Mouse (Mus musculus) testis, adult 2 months (tissue): ENCODE results near the gene Stra6.

Experiments used
- CTCF ChIP-seq: fragments of 200-500 bp; IDR thresholded peaks from 2 replicates; pipeline ENCODE4 v1.5.1; 2012; ENCODE audit warnings: low read depth, mild to moderate bottlenecking, inconsistent platforms, low read length, moderate library complexity; ENCODE audit not compliant: control insufficient read depth, insufficient read depth, insufficient replicate concordance
- POLR2A ChIP-seq: fragments of 200-500 bp; IDR thresholded peaks from 2 replicates; pipeline ENCODE4 v1.6.1; 2012; ENCODE audit warnings: low read depth, mild to moderate bottlenecking, inconsistent platforms, low read length, moderate library complexity; ENCODE audit not compliant: control insufficient read depth

DNA sequence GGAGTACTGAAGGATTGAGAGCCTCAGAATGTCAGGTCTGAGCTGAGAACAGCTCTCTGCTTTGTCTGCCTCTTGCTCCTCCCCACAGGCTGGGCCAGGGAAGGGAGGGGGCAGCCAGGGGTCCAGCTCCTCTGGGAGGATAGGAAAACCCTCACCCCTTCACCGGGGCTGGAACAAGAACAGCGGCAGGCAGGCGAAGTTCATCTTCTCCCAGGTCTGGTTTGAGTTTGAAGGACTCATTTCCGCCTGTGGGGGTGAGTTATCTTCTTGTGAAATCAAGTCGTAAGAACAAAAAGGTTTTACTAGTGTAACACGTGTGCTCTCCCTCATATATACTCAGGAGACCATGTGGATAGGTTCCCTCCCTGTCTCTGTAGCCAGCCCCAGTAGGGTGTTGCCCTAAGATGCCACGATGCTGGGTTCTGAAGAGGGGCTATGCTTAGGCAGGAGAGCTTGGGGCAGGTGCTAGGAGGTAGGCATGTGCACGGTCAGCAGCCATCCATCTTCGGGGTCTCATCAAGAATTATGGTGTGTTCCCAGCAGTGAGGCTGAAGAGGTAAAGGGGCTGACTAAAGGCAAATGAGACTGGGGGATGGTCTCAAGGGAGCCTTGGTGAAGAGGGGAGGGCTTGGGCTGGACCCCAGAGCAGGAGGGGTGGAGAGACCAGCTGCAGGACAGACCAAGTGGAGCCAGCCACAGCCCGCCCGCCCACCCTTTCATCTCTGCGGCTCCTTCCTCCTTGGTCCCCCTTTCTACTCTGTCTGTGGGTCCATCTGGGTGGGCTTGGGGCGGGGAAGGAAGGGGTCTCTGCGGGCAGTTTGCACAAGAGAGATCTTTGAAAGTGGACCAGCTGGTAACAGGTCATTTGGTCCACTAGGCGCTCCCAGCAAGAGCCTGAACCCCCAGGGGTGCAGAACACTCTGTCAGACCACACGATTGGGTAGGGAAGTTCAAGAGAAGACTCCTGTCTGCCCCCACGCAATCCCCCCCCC, 70.6 kb downstream of the Stra6 start:
- TF ChIP-seq POLR2A (no peak), CTCF (no peak)
